Mouse (Mus musculus) heart, adult 2 months (tissue): ENCODE data around the gene Sec14l1. TPM values are rescaled to one million over a fixed set of nuclear protein-coding genes. Genes with fewer than 3 reads are reported as not detected.
"Not testable (repeated sequence)": the region's sequence is repeated elsewhere in the genome, so short reads cannot be mapped to it uniquely, and the experiment has no call there.

Source experiments
- DNase-seq, 2 experiments: peaks; one replicate each; pipeline ENCODE4 v3.0.0; 2021
- H3K27ac ChIP-seq: fragments of 200-600 bp; 2 replicates; pipeline ENCODE4 v1.8.1; 2022
- H3K27me3 ChIP-seq: fragments of 200-500 bp; 2 replicates; pipeline ENCODE4 v1.6.1; 2012; ENCODE audit warnings: mild to moderate bottlenecking, low read length, inconsistent platforms, mixed read lengths; ENCODE audit not compliant: control insufficient read depth, insufficient read depth
- H3K36me3 ChIP-seq: fragments of 200-500 bp; 2 replicates; pipeline ENCODE4 v1.6.1; 2012; ENCODE audit warnings: low read length, inconsistent platforms; ENCODE audit not compliant: control insufficient read depth, insufficient read depth
- H3K4me1 ChIP-seq: fragments of 200-500 bp; 2 replicates; pipeline ENCODE4 v1.6.1; 2011; ENCODE audit warnings: low read length; ENCODE audit not compliant: control insufficient read depth, insufficient read depth
- H3K4me3 ChIP-seq: fragments of 200-600 bp; 2 replicates; pipeline ENCODE4 v1.8.1; 2022
- H3K79me2 ChIP-seq: fragments of 200-500 bp; replicated peaks from 2 replicates; pipeline ENCODE4 v1.6.1; 2012; ENCODE audit warnings: mild to moderate bottlenecking, inconsistent platforms, low read length, moderate library complexity, mixed read lengths; ENCODE audit not compliant: control insufficient read depth, insufficient read depth
- H3K9ac ChIP-seq: fragments of 200-500 bp; 2 replicates; pipeline ENCODE4 v1.6.1; 2012; ENCODE audit warnings: low read depth, mild to moderate bottlenecking, control low read depth, inconsistent platforms, low read length, mixed read lengths
- CTCF ChIP-seq: fragments of 200-600 bp; IDR thresholded peaks from 2 replicates; pipeline ENCODE4 v1.8.1; 2022; ENCODE audit warnings: antibody characterized with exemption, mild to moderate bottlenecking, moderate library complexity
- EP300 ChIP-seq: fragments of 200-500 bp; IDR thresholded peaks from 2 replicates; pipeline ENCODE4 v1.6.1; 2011; ENCODE audit warnings: low read depth, low read length, control low read depth; ENCODE audit not compliant: insufficient read depth
- POLR2A ChIP-seq: fragments of 200-500 bp; IDR thresholded peaks from 2 replicates; pipeline ENCODE4 v1.6.1; 2011; ENCODE audit warnings: mild to moderate bottlenecking, low read depth, low read length, control low read depth; ENCODE audit not compliant: insufficient read depth
- WGBS: fragments of 180-500 bp; shearing (Covaris S2); methylation state at CpG from one replicate; pipeline ENCODE4 v1.1.7; 2018; 5-methylcytosine and 5-hydroxymethylcytosine counted together
- intact Hi-C: fragments of 180-260 bp; cut with DNase I; formaldehyde crosslinking; loops from one replicate; pipeline ENCODE4 v1.15.1; 2025
- polyA plus RNA-seq: library from polyadenylated mRNA; depleted of rRNA; stranded (reverse); fragments of >200 nt; gene quantifications from 2 replicates; pipeline ENCODE4 v1.2.3, GENCODE M21; 2012
- total RNA-seq, 2 experiments: library from RNA; stranded (reverse); gene quantifications; 2 replicates each; pipeline ENCODE4 v1.2.3; 2021

Sec14l1 gene
- total and polyA plus RNA-seq, 3 experiments: 65.4 to 89.5 (median 71.5) TPM

GRCm38 (mm10) chr11:117079651-117080190, 35.2 kb upstream of the Sec14l1 start:
- Histone ChIP-seq H3K4me1 (peaks cover 36% of the 10 kb centered on the region), H3K79me2 (no peaks in the 10 kb centered on the region), H3K36me3 (peaks cover 7% of the 10 kb centered on the region), H3K9ac (no peak overlapping the region), H3K27me3 (no peaks in the 10 kb centered on the region), H3K27ac (no peak overlapping the region), H3K4me3 (no peak overlapping the region)
- no peak for TF ChIP-seq POLR2A
- TF ChIP-seq EP300: no peak
- no peak for TF ChIP-seq CTCF
- DNase-seq: no peak
- intact Hi-C loops: loop anchor here (2.0 kb wide), 1 partner anchor 55 kb away; no protein-coding TSS in a partner anchor
- 92% methylated on average over 17 of the region's 17 CpGs for WGBS

GRCm38 (mm10) chr11:117080209-117080608, 34.8 kb upstream of the Sec14l1 start:
- DNase-seq: no peak

DNA sequence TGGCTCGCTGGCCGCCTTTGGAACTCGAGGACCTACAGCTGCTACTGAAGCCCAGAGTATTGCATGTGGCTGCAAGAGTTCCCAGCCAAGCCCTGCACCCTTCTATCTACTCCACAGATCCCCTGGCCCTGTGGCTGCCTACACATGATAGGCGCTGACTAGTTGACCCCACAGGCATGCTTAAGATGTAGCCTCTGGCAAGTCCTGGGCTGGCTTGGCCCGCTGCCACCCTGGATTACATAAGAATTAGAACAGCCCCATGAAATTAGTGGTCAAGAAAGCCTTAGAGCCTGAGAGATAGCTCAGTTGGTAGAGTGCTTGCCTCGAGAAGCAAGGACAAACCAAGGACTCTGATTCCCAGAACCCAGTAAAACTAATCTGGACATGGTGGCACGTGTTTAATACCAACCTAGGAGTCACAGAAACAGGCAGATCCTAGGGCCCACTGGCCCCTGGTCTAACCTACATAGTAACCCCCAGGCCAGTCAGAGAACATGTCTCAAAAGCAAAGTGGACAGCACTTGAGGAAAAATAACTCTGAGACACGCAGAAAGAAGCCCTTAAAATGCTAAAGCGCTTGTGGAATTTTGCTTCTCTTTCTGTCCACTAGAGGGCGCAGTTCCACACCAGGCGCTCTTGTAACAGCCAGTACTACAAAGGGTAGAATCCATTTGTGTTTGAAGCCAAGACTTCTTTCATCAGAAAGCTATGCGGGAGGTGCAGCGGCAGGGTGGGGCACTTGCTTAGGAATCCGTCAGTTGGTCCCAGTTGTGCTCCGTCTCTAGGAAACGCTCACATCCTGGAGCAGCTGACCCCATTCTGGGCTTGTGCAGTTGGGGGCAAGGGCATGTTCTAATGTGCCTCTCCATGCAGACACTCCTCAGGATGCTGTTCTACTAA, 33.6 kb upstream of the Sec14l1 start:
- TF ChIP-seq CTCF (peak; percentile 99), EP300 (peak; percentile 99), POLR2A (peak; percentile 53)
- H3K4me3 ChIP-seq: no peak overlapping the region
- no peaks in the 10 kb centered on the region for H3K79me2 ChIP-seq
- 14% methylated on average over 16 of the region's 16 CpGs for WGBS
- H3K36me3 ChIP-seq: peaks cover 7% of the 10 kb centered on the region
- H3K4me1 ChIP-seq: peaks cover 35% of the 10 kb centered on the region
- peak; percentile 80 to 91 for DNase-seq
- no peaks in the 10 kb centered on the region for H3K27me3 ChIP-seq
- H3K27ac ChIP-seq: peak overlapping the region; percentile 85
- intact Hi-C loops: loop anchor here (1.0 to 2.0 kb wide), 3 partner anchors 19 to 53 kb away; no protein-coding TSS in a partner anchor
- H3K9ac ChIP-seq: peak overlapping the region; percentile 48

More at GRCm38 (mm10) chr11:117080209-117080608, 34.8 kb upstream of the Sec14l1 start:
- Histone ChIP-seq H3K9ac (no peak overlapping the region), H3K27ac (no peak overlapping the region; the same call in 1 of the 2 replicates), H3K4me1 (peaks cover 36% of the 10 kb centered on the region), H3K27me3 (no peaks in the 10 kb centered on the region), H3K4me3 (no peak overlapping the region), H3K79me2 (no peaks in the 10 kb centered on the region), H3K36me3 (peaks cover 7% of the 10 kb centered on the region)
- no peak for TF ChIP-seq CTCF
- TF ChIP-seq POLR2A: no peak
- no peak for TF ChIP-seq EP300
- intact Hi-C loops: loop anchor here (2.0 kb wide), 1 partner anchor 55 kb away; no protein-coding TSS in a partner anchor
- 83% methylated on average over 11 of the region's 11 CpGs for WGBS

DNA sequence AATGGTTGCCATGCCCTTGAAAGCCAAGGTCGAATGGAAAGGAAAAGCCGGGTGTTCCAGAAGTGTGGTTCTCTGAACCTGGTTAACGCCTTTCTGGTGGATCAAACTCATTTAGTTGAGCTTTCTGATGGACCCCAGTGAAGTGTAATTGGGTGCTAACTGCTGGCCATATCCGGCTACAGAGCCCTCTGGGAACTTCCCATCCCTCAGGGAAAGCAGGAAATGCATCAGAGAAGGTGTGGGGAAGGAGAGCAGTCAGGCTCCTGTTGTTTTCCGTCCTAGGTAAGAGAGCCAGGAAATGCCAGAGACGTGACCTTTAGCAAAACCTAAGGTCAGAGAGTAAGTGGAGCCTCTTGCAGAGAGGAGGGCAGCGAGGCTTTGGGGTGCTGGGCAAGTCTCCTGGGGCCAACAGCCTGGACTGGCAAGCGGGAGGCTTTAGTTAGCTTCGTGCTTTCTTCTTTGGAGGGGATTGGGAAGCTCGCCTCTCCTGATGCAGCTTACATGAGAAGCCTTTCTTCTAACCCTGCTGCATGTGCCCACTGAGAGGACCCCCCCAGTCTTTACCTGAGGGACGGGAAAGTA, 32.5 kb upstream of the Sec14l1 start:
- peak; percentile 53 to 58 for DNase-seq
- Histone ChIP-seq H3K4me1 (peaks cover 41% of the 10 kb centered on the region), H3K36me3 (peaks cover 10% of the 10 kb centered on the region), H3K27ac (peak overlapping the region; percentile 85), H3K4me3 (no peak overlapping the region), H3K9ac (no peak overlapping the region), H3K79me2 (no peaks in the 10 kb centered on the region), H3K27me3 (no peaks in the 10 kb centered on the region)
- TF ChIP-seq EP300 (peak; percentile 84; the same call in 1 of the 2 replicates), POLR2A (peak; percentile 46; the same call in 1 of the 2 replicates), CTCF (no peak)
- WGBS: 44% methylated on average over 11 of the region's 11 CpGs
- intact Hi-C loops: loop anchor here (2.0 kb wide), 1 partner anchor 18 kb away; no protein-coding TSS in a partner anchor

DNA sequence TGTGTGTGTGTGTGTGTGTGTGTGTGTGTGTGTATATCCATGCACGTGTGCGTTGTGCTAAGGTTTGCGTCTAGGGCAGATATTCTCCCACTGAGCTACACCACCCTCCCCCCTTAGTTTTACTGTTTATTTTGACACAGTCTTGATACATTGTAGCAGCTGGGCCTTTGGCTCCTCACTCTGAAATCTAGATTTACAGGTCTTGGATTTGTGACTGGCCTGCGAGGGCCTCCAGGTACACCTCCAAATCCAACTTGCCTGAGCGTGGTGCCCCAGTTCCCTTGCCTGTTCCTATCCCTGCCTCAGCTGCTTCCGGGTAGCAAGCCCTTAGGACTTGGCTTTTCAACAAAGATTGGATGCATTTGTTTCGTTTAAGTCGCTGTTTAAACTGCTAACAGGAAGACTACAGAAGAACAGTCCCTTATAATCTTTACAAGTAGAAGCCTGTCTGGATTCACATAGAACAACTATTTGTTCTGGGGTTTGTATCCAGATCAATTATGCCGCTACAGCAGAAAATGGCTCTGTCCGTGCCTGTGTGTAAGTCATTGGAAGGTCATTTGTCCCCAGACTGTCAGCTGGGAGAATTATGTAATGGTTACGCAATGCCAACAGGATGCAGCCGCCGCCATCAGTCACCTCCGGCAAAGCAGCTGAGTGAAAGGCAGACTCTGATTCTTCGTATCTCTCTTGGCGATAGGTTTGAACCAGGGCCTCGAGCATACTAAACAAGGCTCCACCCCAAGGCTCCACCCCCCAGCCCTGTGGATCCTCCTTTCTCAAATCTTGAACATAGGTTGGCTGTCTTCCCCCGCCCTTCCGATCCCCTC, 31.7 kb upstream of the Sec14l1 start:
- peak; percentile 99 for TF ChIP-seq EP300
- no peak for TF ChIP-seq CTCF
- peak; percentile 65 for TF ChIP-seq POLR2A
- H3K36me3 ChIP-seq: peaks cover 10% of the 10 kb centered on the region
- 27% methylated on average over 19 of the region's 19 CpGs for WGBS
- H3K27ac ChIP-seq: peak overlapping the region; percentile 82
- H3K4me1 ChIP-seq: peaks cover 45% of the 10 kb centered on the region
- DNase-seq: peak; percentile 72 to 83
- 0 out of 2 replicates have a peak overlapping the region, but pooled peaks have one; percentile 29 for H3K9ac ChIP-seq
- no peaks in the 10 kb centered on the region for H3K79me2 ChIP-seq
- no peak overlapping the region for H3K4me3 ChIP-seq
- H3K27me3 ChIP-seq: no peaks in the 10 kb centered on the region
- intact Hi-C loops: loop anchor here (2.0 kb wide), 1 partner anchor 18 kb away; no protein-coding TSS in a partner anchor

GRCm38 (mm10) chr11:117083882-117084260, 31.1 kb upstream of the Sec14l1 start:
- H3K4me3 ChIP-seq, H3K9ac ChIP-seq, H3K79me2 ChIP-seq, H3K27me3 ChIP-seq, DNase-seq: not testable (repeated sequence)
- H3K36me3 ChIP-seq: peaks cover 10% of the 10 kb centered on the region
- H3K27ac ChIP-seq: peak overlapping the region; percentile 82
- WGBS: 79% methylated on average over 3 of the region's 3 CpGs
- intact Hi-C loops: loop anchor here (2.0 kb wide), 1 partner anchor 17 kb away; no protein-coding TSS in a partner anchor
- peaks cover 46% of the 10 kb centered on the region for H3K4me1 ChIP-seq
